Mouse (Mus musculus): ENCODE data around the gene Pgp.

DNA sequence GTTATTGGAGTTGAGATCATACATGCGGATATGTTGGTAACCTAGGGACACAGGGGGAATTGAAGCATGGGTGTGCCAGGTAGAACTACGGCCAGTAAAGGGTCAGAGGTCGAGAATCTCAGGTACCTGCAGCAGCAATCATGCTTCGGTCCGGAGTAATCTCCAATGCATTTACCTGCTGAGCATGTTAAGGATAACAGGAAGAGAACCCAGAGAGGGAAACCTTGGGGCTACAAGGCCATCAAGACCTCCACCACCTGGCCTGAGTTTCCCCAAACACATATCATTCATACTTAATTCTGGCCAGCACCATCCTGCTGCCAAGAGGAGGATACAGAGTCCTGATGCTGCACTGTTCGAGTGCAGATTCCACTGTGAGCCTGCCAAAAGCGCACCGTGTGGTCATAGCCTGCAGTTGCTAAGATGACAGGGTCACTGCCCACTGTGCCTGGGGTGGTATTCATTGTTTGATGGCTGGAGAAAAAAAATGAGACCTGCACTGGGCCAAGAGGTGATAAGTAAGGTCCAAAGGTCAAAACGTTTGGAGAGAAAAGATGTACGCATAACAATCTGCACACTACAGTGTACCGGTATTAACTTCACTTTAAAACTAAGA lies 7.9 kb downstream of the Pgp start:
- TF ChIP-seq CTCF (IDR thresholded peaks at IDR 0.05; ENCODE audit: insufficient read depth, low read depth, low read length) (no peak), POLR2A (IDR thresholded peaks at IDR 0.05; ENCODE audit: insufficient read depth, low read depth, low read length) (no peak)

All from olfactory bulb, adult 2 months (tissue).